Mouse (Mus musculus) lung, adult 18-20 months (tissue): Measurements from ENCODE around the gene 0610010K14Rik.

ENCODE experiments used
- DNase-seq, 2 experiments: peaks; one replicate each; pipeline ENCODE4 v3.0.0; 2022; ENCODE audit warnings: mixed read lengths in 2 of 2

Gene 0610010K14Rik

DNA sequence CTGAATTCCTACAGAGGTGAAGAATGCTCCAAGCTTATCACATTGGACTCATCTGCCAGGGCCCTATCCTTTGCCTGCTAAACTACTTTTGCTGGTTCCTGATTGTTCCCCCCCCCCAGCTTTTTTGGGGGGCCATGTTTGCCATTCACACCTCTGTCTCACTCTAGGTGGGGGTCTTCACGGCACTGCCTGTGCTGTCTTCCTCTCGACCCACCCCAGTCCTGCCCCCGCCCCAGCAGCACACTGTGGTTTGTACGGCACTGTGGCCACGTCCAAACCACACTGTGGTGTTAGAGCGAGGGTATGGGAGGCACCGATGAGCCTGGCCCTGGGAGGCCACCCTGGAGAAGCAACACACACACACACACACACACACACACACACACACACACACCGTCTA is 3.2 kb downstream of the 0610010K14Rik start:
- DNase-seq, result no peak

DNA sequence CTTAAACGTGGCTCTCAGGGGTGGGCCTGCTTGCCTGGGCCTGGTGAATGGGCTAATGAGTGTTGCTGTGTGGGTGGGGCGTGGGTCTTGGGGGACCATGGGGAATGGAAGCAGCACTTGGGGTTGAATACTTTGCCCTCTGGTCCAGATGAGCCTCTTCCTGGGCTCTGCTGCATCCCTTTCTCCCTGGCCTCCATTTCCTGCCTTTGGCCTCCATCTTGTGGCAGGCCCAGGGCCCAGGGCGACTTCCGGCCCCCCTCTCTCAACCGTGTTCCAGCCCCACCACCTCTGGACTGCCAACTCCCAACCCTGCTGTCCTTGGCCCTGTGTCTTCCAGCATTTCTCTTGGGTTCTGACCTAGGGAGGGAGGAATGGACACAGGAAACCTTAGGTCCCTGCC is 3.7 kb downstream of the 0610010K14Rik start:
- DNase-seq, result peak in 1 of 2 experiments; percentile 21

GRCm38 (mm10) chr11:70233016-70233415 is 4.7 kb downstream of the 0610010K14Rik start:
- no peak for DNase-seq

DNA sequence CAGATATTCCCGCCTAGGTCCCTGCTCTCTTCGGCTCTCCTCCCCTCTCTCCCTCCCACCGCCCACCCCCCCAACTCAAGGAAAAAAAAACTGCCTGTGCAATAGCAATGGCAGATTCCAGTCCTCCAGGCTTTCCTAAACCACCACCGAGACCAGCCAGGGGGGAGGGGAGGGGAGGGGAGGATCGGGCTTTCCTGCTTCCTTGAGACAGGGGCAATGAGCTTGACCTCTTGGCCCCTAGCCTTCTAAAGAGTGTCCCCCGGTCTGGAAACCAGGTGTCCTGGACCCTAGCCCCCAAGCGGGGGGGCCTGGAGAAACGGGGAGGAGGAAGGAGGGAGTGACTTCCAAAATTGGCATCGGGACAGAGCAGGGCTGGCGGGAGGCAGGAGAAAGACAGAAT is 5.2 kb downstream of the 0610010K14Rik start:
- DNase-seq, result peak in 1 of 2 experiments; percentile 30

DNA sequence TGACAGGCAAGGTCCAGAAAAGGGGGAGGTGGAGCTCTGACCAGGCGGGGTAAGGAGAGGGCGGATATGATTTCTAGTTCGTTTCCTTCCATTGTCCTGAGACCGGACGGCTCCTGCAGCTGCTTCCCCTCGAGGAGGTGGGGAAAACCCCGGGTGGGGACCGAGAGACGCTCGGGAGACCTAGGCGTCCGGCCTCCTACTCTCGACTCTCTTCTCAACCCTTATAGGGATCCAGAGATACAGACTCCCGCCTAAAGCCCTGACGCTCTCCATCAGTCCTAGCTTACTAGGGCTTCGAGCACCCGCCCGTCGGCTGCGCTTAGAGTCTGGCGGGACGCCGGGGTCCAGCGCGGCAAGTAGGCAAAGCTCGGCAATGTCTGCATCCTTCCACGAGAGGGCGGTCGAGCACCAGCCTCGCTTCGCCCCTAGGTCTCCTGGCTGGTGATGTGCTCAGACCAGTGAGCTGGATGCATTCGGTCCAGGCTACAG is 7.4 kb downstream of the 0610010K14Rik start:
- DNase-seq, result peak; percentile 82 to 87

DNA sequence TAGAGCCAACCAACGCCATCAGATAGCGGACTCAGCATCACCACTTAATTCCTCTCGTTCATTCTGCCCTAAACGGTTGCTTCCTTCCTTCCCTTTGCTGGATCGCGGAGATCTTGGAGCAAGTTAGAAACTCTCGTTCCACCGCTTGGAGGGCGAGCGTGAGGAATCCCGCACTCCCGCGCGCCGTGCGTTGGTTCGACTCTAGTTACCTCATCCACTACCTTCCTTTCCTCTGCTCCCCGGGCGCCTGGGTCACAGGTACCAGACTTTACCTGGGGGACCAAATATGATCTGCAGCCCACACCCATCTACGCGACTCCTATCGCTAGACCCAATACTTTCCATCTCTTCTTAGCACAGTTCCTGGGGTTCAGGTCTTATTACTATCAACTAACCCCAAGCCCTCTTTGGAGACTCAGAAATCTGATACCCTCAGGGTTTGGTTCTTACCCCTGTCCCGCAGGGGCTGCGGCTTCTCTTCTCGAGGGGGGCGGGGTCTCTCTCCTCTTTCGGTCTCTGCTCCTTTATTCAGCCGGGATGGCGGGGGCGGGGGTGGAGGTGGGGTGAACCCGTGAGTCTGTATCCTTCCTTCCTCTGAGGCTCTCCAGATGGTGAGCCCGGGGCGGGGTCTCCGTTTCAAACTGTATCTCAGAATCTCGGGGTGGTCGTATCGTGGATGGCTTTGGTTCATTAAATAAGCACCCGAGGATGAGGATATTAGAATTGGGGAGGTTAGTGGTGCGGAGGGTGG is 8.3 kb downstream of the 0610010K14Rik start, which contains the start of gene Bcl6b:
TSS of gene Bcl6b (minus strand) at position 539 of the 751 bp plus-strand sequence.
- DNase-seq, result peak in 1 of 2 experiments; percentile 52

GRCm38 (mm10) chr11:70228828-70229227 is 8.9 kb downstream of the 0610010K14Rik start:
- peak; percentile 90 to 95 for DNase-seq

DNA sequence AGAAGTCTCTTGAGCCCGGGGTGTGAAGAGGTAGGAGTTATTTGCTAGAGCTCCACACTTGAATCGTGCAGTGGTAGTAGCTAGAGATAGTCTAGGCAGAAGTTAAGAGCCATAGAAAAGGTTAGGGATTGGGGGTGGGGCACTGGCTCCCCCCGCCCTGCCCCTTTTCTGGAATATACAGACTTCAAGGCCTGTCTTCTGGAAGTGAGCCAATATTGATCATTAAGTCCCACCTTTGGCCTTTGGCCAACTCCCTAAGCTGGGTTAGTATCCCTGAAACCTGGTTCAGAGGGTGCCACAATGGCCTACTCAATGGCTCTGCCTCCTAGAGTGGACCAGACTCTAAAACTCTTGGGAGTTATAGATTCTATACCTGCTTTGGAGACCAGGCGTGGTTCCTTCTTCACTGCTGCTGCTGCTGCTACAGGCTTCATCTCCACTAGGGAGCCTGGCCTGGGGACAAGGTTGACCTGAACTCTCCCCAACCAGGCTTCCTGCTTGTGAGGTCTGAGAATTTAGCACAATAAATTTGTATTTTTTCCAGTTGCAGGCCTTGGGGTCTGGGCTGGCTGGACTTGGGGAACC is 10.0 kb downstream of the 0610010K14Rik start:
- DNase-seq, result no peak

GRCm38 (mm10) chr11:70227126-70227525 is 10.6 kb downstream of the 0610010K14Rik start:
- DNase-seq, result no peak

DNA sequence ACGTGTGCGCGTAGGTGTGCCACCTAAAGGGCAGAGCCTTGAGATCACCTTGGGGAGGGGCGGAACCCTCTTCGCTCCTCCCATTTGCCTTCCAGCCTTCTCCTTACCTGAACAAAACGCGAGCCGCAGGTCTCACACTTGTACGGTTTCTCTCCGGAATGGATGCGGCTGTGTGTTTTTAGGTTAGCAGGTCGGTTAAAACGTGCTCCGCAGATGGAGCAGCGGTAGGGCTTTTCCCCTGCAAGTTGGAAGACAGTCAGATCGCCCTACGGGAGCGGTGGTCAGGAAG is 11.2 kb downstream of the 0610010K14Rik start:
- DNase-seq, result peak; percentile 66 to 72

DNA sequence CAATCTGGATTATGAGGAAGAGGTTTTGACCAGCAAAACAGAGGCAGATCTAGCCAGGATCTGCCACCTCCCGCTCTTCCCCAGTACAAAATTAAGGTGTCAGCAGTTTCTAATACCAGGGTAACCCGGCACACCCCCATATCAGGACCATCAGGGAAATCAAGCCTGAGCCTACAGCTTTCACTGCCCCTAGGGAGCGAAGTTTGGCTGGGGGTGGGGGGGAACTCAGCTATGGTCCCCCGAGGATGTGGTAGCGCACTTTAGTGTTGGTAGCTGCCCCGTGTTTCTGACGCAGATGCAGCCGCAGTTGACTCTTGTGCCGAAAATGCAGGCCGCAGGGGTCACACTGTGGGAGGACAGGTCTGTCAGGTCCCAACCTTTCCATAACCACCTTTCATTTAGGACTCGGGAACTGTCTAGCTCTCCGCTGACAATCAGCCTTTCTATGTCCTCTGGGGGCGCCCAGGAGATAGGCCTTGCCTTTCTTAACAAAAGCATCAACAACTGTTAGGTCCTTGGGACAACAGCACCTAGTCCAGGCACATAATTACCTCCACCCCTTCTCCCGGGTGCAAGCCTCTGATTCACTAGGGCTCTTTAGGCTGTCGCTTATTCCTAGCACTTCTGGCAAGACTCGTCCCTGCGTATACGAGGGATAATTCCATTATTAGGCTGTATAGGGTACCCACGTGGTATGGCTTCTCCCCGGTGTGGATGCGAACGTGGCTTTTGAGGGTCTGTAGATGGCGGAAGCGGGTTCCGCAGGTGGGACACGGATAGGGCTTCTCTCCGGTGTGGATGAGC is 11.7 kb downstream of the 0610010K14Rik start:
- DNase-seq, result no peak

- DNase-seq, result peak; percentile 65 to 77
Observed at GRCm38 (mm10) chr11:70223724-70224123, 14.0 kb downstream of the 0610010K14Rik start.

DNA sequence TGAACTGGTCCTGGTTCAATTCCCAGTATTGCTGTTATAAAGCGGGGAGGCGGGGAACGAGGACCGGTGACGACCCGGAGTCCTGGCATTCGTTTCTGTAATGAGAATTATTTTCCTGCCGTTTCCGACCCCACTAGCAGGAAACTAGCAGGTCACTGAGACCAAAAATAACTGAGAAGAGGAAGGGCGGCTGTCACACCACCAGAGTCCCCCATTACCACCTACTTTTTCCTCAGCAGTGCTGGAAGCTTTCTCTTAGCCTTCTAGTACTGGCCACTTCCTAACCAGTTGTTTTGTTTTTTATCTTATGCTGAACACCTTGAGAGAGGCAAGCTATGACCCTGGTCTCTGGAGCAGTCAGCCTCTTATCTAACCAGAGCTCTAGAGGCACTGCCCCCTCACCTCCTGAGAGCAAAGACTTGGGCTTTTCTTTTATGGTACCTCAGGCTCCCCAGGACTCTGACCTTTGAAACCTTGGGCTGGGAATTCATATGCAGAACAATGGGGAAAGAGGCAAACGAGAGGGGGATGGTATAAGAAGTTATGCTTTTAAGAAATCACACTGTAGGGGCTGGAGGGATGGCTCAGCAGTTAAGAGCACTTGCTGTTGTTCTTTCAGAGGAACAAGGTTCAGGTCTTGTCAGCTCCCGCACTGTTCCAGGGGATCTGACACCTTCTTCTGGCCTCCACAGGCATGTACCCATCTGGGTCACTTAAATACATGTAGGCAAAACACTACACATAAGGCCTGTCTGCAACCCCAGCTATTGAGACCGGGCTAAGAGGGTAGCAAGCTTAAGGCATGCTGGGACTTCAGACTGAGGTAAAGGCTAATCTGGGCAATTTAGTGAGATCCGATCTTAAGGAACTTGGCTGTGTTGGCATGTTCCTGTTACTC is 15.9 kb downstream of the 0610010K14Rik start:
- DNase-seq, result peak in 1 of 2 experiments; percentile 26

DNA sequence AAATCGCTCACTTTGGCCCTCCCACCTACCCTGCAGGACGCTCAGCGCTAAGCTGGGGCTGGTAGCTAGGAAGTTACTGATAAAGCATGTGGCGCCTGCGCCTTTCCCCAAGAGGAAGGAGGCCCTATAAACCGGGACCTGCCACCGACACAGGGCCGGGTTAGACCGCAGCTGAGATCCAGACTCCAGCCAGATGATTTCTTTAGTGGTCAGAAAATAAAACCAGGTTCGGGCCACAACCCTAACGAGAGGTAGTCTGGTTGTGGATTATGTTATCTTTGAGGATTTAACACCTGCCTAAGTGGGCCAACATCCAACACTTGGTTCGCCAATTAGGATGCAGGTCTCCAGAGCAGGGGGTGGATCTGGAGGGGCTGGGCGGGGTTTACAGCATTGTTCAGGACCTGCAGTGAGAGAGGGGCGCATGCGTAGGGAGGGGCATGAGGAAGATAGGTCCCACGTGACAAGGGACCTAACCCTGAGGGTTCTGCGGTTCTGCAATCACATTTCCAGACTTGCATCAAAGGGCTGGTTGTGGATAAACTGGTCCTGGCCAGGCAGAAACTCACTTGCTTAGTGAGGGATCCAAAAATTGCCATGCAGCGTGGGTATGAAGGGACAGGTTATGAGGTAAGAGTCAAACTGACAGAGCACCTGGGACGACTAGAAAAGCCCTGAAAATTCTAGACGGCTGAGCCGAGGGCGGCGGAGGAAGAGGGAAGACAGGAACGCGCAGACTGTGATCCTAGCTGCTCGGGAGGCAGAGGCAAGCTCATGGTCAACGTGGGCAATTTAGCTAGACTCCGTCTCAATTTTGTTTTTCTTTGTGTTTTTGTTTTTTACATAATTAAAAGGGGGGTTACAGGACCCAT is 16.7 kb downstream of the 0610010K14Rik start, which contains the start of gene Slc16a13:
TSS of gene Slc16a13 (minus strand) at position 334 of the 872 bp plus-strand sequence.
- peak; percentile 97 to 98 for DNase-seq

DNA sequence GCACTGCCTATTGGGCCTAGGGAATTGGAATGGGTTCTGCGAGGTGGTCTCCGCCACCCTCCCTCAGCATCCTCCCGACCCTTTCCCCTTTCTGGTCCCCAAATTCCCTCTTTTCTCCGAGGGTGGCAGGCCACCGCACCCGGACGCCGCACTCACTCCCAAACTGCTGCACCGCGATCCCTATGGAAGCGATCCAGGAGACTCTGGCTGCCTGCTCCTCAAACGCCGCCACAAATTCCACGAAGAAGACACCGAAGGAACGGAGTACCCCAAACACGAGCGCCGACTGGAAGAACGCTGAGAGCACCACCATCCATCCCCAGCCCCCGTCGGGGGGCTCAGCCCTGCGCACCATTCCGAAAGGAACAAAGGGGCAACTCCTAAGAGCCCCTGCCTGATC is 17.4 kb downstream of the 0610010K14Rik start:
- DNase-seq, result peak in 1 of 2 experiments; percentile 24

GRCm38 (mm10) chr11:70219873-70220272 is 17.8 kb downstream of the 0610010K14Rik start:
- DNase-seq, result no peak

GRCm38 (mm10) chr11:70218741-70219470 is 18.8 kb downstream of the 0610010K14Rik start:
- DNase-seq, result no peak

DNA sequence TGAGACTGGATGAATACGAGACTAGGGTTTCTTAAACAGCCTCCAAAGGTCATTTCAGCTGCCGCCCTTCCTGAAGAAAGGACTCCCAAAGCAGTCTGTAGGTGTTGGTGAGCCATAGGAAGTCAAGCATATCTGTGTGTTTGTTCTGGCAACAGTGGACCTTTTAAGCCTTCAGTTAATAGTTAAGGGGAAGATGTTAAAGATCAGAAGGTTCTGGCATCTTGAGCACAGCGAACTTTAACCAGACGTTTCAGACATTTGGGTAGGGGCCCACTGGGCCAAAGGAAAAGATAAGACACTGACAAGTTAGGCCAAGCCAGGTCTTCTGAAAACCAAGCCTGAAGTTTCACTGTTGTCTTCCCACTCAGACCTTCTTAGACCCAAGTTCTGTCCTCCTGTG is 19.7 kb downstream of the 0610010K14Rik start:
- no peak for DNase-seq

GRCm38 (mm10) chr11:70216103-70216502 is 21.6 kb downstream of the 0610010K14Rik start:
- DNase-seq, result no peak

DNA sequence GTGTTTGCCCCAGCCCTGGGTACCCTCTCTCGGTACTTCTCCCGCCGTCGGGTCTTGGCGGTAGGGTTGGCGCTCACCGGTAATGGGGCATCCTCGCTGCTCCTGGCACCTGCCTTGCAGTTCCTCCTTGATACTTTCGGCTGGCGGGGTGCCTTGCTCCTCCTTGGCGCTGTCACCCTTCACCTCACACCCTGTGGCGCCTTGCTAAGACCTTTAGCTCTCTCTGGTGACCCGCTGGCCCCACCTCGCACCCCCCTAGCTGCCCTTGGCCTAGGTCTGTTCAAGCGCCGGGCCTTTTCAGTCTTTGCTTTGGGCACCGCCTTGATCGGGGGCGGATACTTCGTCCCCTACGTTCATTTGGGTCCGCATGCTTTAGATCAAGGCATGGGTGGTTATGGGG is 22.4 kb downstream of the 0610010K14Rik start:
- peak in 1 of 2 experiments; percentile 25 for DNase-seq

DNA sequence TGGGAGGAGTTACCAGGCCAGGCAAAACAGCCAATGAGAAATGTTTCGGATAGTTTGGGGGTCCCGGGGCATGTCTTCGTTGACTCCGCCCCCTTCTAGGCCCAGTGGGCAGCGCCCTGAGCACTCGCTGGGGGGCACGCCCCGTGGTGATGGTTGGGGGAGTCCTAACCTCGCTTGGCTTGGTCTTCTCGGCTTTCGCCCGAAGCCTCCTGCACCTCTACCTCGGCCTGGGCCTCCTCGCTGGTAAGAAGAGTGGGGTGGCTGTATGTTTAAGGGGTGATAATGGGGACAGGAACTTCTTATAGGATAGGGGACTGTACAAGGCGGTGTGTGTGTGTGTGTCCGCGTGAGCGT is 22.9 kb downstream of the 0610010K14Rik start:
- DNase-seq, result peak in 1 of 2 experiments; percentile 33
